Mouse (Mus musculus) embryonic facial prominence, embryonic 12.5 days (tissue): ENCODE measurements at regions not wholly inside any gene's neighbourhood (a gene's known extent, or its start where the extent isn't known, plus 50 kb on each side); places are given as distances from the start of the nearest gene placed in this dataset. TPM values are rescaled to one million over a fixed set of nuclear protein-coding genes. Genes with fewer than 3 reads are reported as not detected.

ENCODE experiments used
- ATAC-seq: fragments of 200-750 bp; cut with Nextera tagmentation; 2 replicates; pipeline ENCODE4 v1.8.0; 2017; ENCODE audit not compliant: insufficient number of reproducible peaks, insufficient read depth, low FRiP score, low TSS enrichment
- H3K27ac ChIP-seq: fragments of 300-500 bp; sonication (generic); 2 replicates; pipeline ENCODE4 v1.5.1; 2016; ENCODE audit warnings: mild to moderate bottlenecking
- H3K27me3 ChIP-seq: fragments of 300-500 bp; sonication (generic); 2 replicates; pipeline ENCODE4 v1.6.1; 2016; ENCODE audit warnings: mild to moderate bottlenecking, moderate library complexity
- H3K36me3 ChIP-seq: fragments of 300-500 bp; sonication (generic); 2 replicates; pipeline ENCODE4 v1.6.1; 2016; ENCODE audit warnings: mild to moderate bottlenecking
- H3K4me1 ChIP-seq: fragments of 300-500 bp; sonication (generic); 2 replicates; pipeline ENCODE4 v1.6.1; 2016
- H3K4me2 ChIP-seq: fragments of 300-500 bp; sonication (generic); replicated peaks from 2 replicates; pipeline ENCODE4 v1.6.1; 2016; ENCODE audit warnings: mild to moderate bottlenecking, moderate library complexity
- H3K4me3 ChIP-seq: fragments of 300-500 bp; sonication (generic); 2 replicates; pipeline ENCODE4 v1.5.1; 2016; ENCODE audit warnings: mild to moderate bottlenecking
- H3K9ac ChIP-seq: fragments of 300-500 bp; sonication (generic); 2 replicates; pipeline ENCODE4 v1.6.1; 2016; ENCODE audit warnings: mild to moderate bottlenecking, moderate library complexity
- H3K9me3 ChIP-seq: fragments of 300-500 bp; sonication (generic); 2 replicates; pipeline ENCODE4 v1.6.1; 2016; ENCODE audit warnings: mild to moderate bottlenecking, moderate library complexity
- WGBS: fragments of 180-500 bp; shearing (Covaris S2); methylation state at CpG from one replicate; pipeline ENCODE4 v1.1.7; 2016; 5-methylcytosine and 5-hydroxymethylcytosine counted together
- microRNA counts: library from miRNA; unstranded; fragments of <30 nt; microRNA quantifications from one replicate; lab custom pipeline; 2017
- microRNA-seq: library from miRNA; unstranded; fragments of <30 nt; microRNA quantifications from one replicate; pipeline ENCODE4, GENCODE M21; 2017

- no peak for ATAC-seq
- WGBS: 18% methylated on average over 3 of the region's 3 CpGs
- no peaks in the 10 kb centered on the region for H3K36me3 ChIP-seq
- no peak overlapping the region for H3K4me2 ChIP-seq
- no peak overlapping the region for H3K4me3 ChIP-seq
- H3K4me1 ChIP-seq: no peaks in the 10 kb centered on the region
- H3K27me3 ChIP-seq: no peaks in the 10 kb centered on the region
- no peak overlapping the region for H3K27ac ChIP-seq
- H3K9me3 ChIP-seq: no peaks in the 10 kb centered on the region
- H3K9ac ChIP-seq: no peak overlapping the region
Observed at GRCm38 (mm10) chr10:91827074-91827473, 646.0 kb upstream of the Tmpo start.

GRCm38 (mm10) chr10:91823499-91823898 lies 642.4 kb upstream of the Tmpo start:
- Histone ChIP-seq H3K27me3 (no peaks in the 10 kb centered on the region), H3K4me1 (no peaks in the 10 kb centered on the region), H3K27ac (no peak overlapping the region), H3K4me2 (no peak overlapping the region), H3K9ac (no peak overlapping the region), H3K4me3 (no peak overlapping the region), H3K36me3 (no peaks in the 10 kb centered on the region), H3K9me3 (no peaks in the 10 kb centered on the region)
- no peak for ATAC-seq
- WGBS: 85% methylated on average over 5 of the region's 5 CpGs

GRCm38 (mm10) chr10:91804870-91805269 lies 623.8 kb upstream of the Tmpo start:
- Histone ChIP-seq H3K9me3 (no peaks in the 10 kb centered on the region), H3K27me3 (no peaks in the 10 kb centered on the region), H3K36me3 (no peaks in the 10 kb centered on the region), H3K4me3 (no peak overlapping the region), H3K27ac (no peak overlapping the region), H3K4me2 (no peak overlapping the region), H3K4me1 (no peaks in the 10 kb centered on the region), H3K9ac (no peak overlapping the region)
- ATAC-seq: no peak
- WGBS: 84% methylated on average over 3 of the region's 3 CpGs

MicroRNA genes in the stretch of these regions (microRNA counts, 519-probe panel; counts per million panel counts)
- microRNA mmu-miR-135a (lab: Ali Mortazavi, UCI): 5,872 counts per million, percentile 93 among the panel's probes with 10 or more counts

Small RNA genes in the stretch of these regions (microRNA-seq; reads per million reads assigned to microRNA genes)
- not detected for gene Gm22582
- 36.7 reads per million, percentile 41 among the genes with 10 or more reads in this experiment for gene Mir1251
- 17.8 reads per million, percentile 33 among the genes with 10 or more reads in this experiment for gene Mir135a-2
